9 mouse cellular contexts compared by ENCODE assay signal in genomic region chr15:25715218-25715995, GRCm38 (mm10).
DNase-seq lines count a peak whose midpoint lies in the region; ATAC-seq lines count a peak whose summit lies in the region.
"Had no signal": no experiment of that assay in that cellular context is flagged by ENCODE, and none has a peak within 500 bp of the region (broad histone marks: within the 10 kb centered on the region; RNA-seq: fewer than 3 reads in every experiment).

No protein-coding gene starts in this region.

- 74% methylated on average over 10 of the region's 10 CpGs for WGBS in embryonic facial prominence, embryonic 11.5 days
- WGBS in embryonic facial prominence, embryonic 10.5 days: 74% methylated on average over 10 of the region's 10 CpGs

- no peak overlapping the region for H3K9ac ChIP-seq in embryonic facial prominence, embryonic 11.5 days (replicated peaks; ENCODE audit: low read length)

- ATAC-seq in embryonic facial prominence, embryonic 11.5 days (replicated peaks; ENCODE audit: insufficient number of reproducible peaks, low FRiP score, low TSS enrichment, low read depth): 0 out of 2 replicates have a peak, but pooled peaks have one; percentile 25

- no peak for DNase-seq in embryonic facial prominence, embryonic 11.5 days (ENCODE audit: low spot score)
- DNase-seq in embryonic facial prominence, embryonic 10.5 days (ENCODE audit: low spot score): no peak
- DNase-seq in cerebellum, postnatal 10 days: peak; percentile 92 to 95
- DNase-seq in kidney, adult 8-10 months: peak; percentile 53 to 66
- DNase-seq in lung, postnatal 25 days (ENCODE audit: low spot score): peak; percentile 16
- no peak for DNase-seq in adrenal gland, adult (ENCODE audit: inconsistent age in 2 of 2, low spot score in 1 of 2)
- no peak for DNase-seq in testis, postnatal 14 days (ENCODE audit: low spot score)
- DNase-seq in testis, postnatal 10 days (ENCODE audit: low spot score): no peak
- DNase-seq: heart, adult 2 months had no signal

- H3K27ac ChIP-seq in embryonic facial prominence, embryonic 11.5 days (replicated peaks; ENCODE audit: low read depth, low read length): no peak overlapping the region
- no peak overlapping the region for H3K27ac ChIP-seq in embryonic facial prominence, embryonic 10.5 days (replicated peaks)
- H3K27ac ChIP-seq: heart, adult 2 months had no signal

- H3K27me3 ChIP-seq in embryonic facial prominence, embryonic 11.5 days (ENCODE audit: control insufficient read depth, insufficient read depth, low read length): no peaks in the 10 kb centered on the region
- H3K27me3 ChIP-seq in embryonic facial prominence, embryonic 10.5 days (replicated peaks; ENCODE audit: low read depth, poor library complexity, severe bottlenecking): no peaks in the 10 kb centered on the region

- H3K36me3 ChIP-seq in embryonic facial prominence, embryonic 11.5 days (replicated peaks; ENCODE audit: control insufficient read depth, insufficient read depth, low read depth, low read length): no peaks in the 10 kb centered on the region
- H3K36me3 ChIP-seq in embryonic facial prominence, embryonic 10.5 days (replicated peaks): peaks cover 22% of the 10 kb centered on the region

- H3K4me3 ChIP-seq in embryonic facial prominence, embryonic 11.5 days (ENCODE audit: low read depth, low read length): no peak overlapping the region
- no peak overlapping the region for H3K4me3 ChIP-seq in embryonic facial prominence, embryonic 10.5 days
- H3K4me3 ChIP-seq: heart, adult 2 months had no signal

- H3K4me2 ChIP-seq in embryonic facial prominence, embryonic 11.5 days (ENCODE audit: low read depth, low read length): no peak overlapping the region

- no peaks in the 10 kb centered on the region for H3K4me1 ChIP-seq in embryonic facial prominence, embryonic 11.5 days (ENCODE audit: control insufficient read depth, insufficient read depth, low read length)
- H3K4me1 ChIP-seq in embryonic facial prominence, embryonic 10.5 days: peaks cover 12% of the 10 kb centered on the region

- no peaks in the 10 kb centered on the region for H3K9me3 ChIP-seq in embryonic facial prominence, embryonic 11.5 days (replicated peaks; ENCODE audit: control insufficient read depth, low read length)
- H3K9me3 ChIP-seq in embryonic facial prominence, embryonic 10.5 days: no peaks in the 10 kb centered on the region

Comparison
In these comparisons a context has a peak if more than half of its experiments do, and no peak if none do; other contexts are left out.
1. DNase-seq: peak in cerebellum, postnatal 10 days (2 of 2), kidney, adult 8-10 months (2 of 2) and lung, postnatal 25 days (single experiment); none in embryonic facial prominence, embryonic 11.5 days (single experiment), embryonic facial prominence, embryonic 10.5 days (single experiment), adrenal gland, adult (0 of 2), testis, postnatal 14 days (single experiment) and testis, postnatal 10 days (single experiment).